Mouse (Mus musculus) limb, embryonic 14.5 days (tissue): ENCODE data around the gene Psmd10. TPM values are rescaled to one million over a fixed set of nuclear protein-coding genes. Genes with fewer than 3 reads are reported as not detected.
A peak's percentile ranks its signal among the peaks of the same experiment; 100 is the strongest.

ENCODE experiments used
- ATAC-seq: fragments of 200-750 bp; cut with Nextera tagmentation; 2 replicates; pipeline ENCODE4 v1.8.0; 2017; ENCODE audit warnings: low read depth, moderate number of reproducible peaks, moderate TSS enrichment; ENCODE audit not compliant: low FRiP score
- DNase-seq: peaks from one replicate; pipeline ENCODE4 v3.0.0-alpha.2; 2015; ENCODE audit warnings: low spot score
- H3K27ac ChIP-seq: fragments of 300-500 bp; sonication (generic); replicated peaks from 2 replicates; pipeline ENCODE4 v1.5.1; 2014; ENCODE audit warnings: low read depth, mild to moderate bottlenecking, low read length, moderate library complexity, mixed read lengths
- H3K27me3 ChIP-seq: fragments of 300-500 bp; sonication (generic); 2 replicates; pipeline ENCODE4 v1.6.1; 2014; ENCODE audit warnings: low read length, mixed read lengths; ENCODE audit not compliant: control insufficient read depth, insufficient read depth
- H3K36me3 ChIP-seq: fragments of 300-500 bp; sonication (generic); 2 replicates; pipeline ENCODE4 v1.6.1; 2014; ENCODE audit warnings: mild to moderate bottlenecking, low read length, moderate library complexity, mixed read lengths; ENCODE audit not compliant: control insufficient read depth, insufficient read depth
- H3K4me1 ChIP-seq: fragments of 300-500 bp; sonication (generic); 2 replicates; pipeline ENCODE4 v1.6.1; 2014; ENCODE audit warnings: antibody characterized with exemption, low read length, mixed read lengths; ENCODE audit not compliant: control insufficient read depth, insufficient read depth
- H3K4me2 ChIP-seq: fragments of 300-500 bp; sonication (generic); replicated peaks from 2 replicates; pipeline ENCODE4 v1.6.1; 2014; ENCODE audit warnings: low read depth, mild to moderate bottlenecking, low read length, moderate library complexity; ENCODE audit not compliant: severe bottlenecking
- H3K4me3 ChIP-seq: fragments of 300-500 bp; sonication (generic); replicated peaks from 2 replicates; pipeline ENCODE4 v1.5.1; 2014; ENCODE audit warnings: low read length
- H3K9ac ChIP-seq: fragments of 300-500 bp; sonication (generic); 2 replicates; pipeline ENCODE4 v1.6.1; 2014; ENCODE audit warnings: mild to moderate bottlenecking, low read depth, low read length, moderate library complexity; ENCODE audit not compliant: severe bottlenecking
- H3K9me3 ChIP-seq: fragments of 300-500 bp; sonication (generic); 2 replicates; pipeline ENCODE4 v1.6.1; 2016; ENCODE audit warnings: low read length; ENCODE audit not compliant: control insufficient read depth
- POLR2A ChIP-seq: fragments of 200-500 bp; IDR thresholded peaks from 2 replicates; pipeline ENCODE4 v1.8.0; 2012; ENCODE audit warnings: inconsistent platforms, mild to moderate bottlenecking, moderate library complexity, borderline replicate concordance; ENCODE audit not compliant: insufficient read depth, insufficient read length; ENCODE audit errors: extremely low read depth
- WGBS: fragments of 180-500 bp; shearing (Covaris S2); extraction: QIAGEN DNeasy Blood & Tissue Kit; methylation state at CpG from one replicate; pipeline ENCODE4 v1.1.7; 2014; 5-methylcytosine and 5-hydroxymethylcytosine counted together
- polyA plus RNA-seq, 2 experiments: library from polyadenylated mRNA; depleted of rRNA in 1 of 2; stranded (reverse) in 1 of 2; unstranded in 1 of 2; fragments of >200 nt; fragmentation: Nextera tagmentation in 1 of 2; extraction: Ambion mirVana in 1 of 2; gene quantifications; 2 replicates each; pipeline versions ENCODE4 v1.2.1 to v1.2.3; 2012 to 2014

Gene Psmd10
- polyA plus RNA-seq, 2 experiments, result 19.0 to 43.9 TPM

- Histone ChIP-seq H3K36me3 (no peaks in the 10 kb centered on the region), H3K9me3 (no peaks in the 10 kb centered on the region), H3K4me2 (no peak overlapping the region), H3K27ac (no peak overlapping the region), H3K4me1 (no peaks in the 10 kb centered on the region; the same call in 1 of the 2 replicates), H3K4me3 (no peak overlapping the region), H3K27me3 (no peaks in the 10 kb centered on the region), H3K9ac (no peak overlapping the region)
- DNase-seq (no peak), ATAC-seq (no peak)
- 58% methylated on average over 6 of the region's 6 CpGs for WGBS
- no peak for TF ChIP-seq POLR2A
Observed at GRCm38 (mm10) chrX:140984795-140985194, 28.3 kb upstream of the Psmd10 start.

- 59% methylated on average over 6 of the region's 6 CpGs for WGBS
- ATAC-seq (no peak), DNase-seq (no peak)
- no peak for TF ChIP-seq POLR2A
- Histone ChIP-seq H3K4me1 (peaks cover 2% of the 10 kb centered on the region; the same call in 1 of the 2 replicates), H3K27me3 (no peaks in the 10 kb centered on the region), H3K27ac (no peak overlapping the region), H3K9ac (no peak overlapping the region), H3K9me3 (no peaks in the 10 kb centered on the region), H3K4me3 (no peak overlapping the region), H3K36me3 (no peaks in the 10 kb centered on the region), H3K4me2 (no peak overlapping the region)
Observed at GRCm38 (mm10) chrX:140983206-140983960, 26.9 kb upstream of the Psmd10 start.

- DNase-seq (no peak), ATAC-seq (no peak)
- Histone ChIP-seq H3K27me3 (no peaks in the 10 kb centered on the region), H3K4me1 (peaks cover 2% of the 10 kb centered on the region; the same call in 1 of the 2 replicates), H3K36me3 (no peaks in the 10 kb centered on the region), H3K4me2 (no peak overlapping the region), H3K27ac (peak overlapping the region; percentile 43; the same call in 1 of the 2 replicates), H3K4me3 (no peak overlapping the region), H3K9ac (no peak overlapping the region), H3K9me3 (no peaks in the 10 kb centered on the region)
- TF ChIP-seq POLR2A, result no peak
- WGBS, result 51% methylated on average over 4 of the region's 4 CpGs
Observed at GRCm38 (mm10) chrX:140980163-140980562, 23.6 kb upstream of the Psmd10 start.

GRCm38 (mm10) chrX:140979546-140979945, 23.0 kb upstream of the Psmd10 start:
- Histone ChIP-seq H3K27me3 (no peaks in the 10 kb centered on the region), H3K4me2 (no peak overlapping the region), H3K4me1 (peaks cover 2% of the 10 kb centered on the region; the same call in 1 of the 2 replicates), H3K36me3 (no peaks in the 10 kb centered on the region), H3K9ac (no peak overlapping the region), H3K9me3 (no peaks in the 10 kb centered on the region), H3K27ac (no peak overlapping the region), H3K4me3 (no peak overlapping the region)
- DNase-seq (peak; percentile 55), ATAC-seq (peak; percentile 80; the same call in 1 of the 2 replicates)
- 53% methylated on average over 2 of the region's 2 CpGs for WGBS
- TF ChIP-seq POLR2A, result no peak

- Histone ChIP-seq H3K4me3 (no peak overlapping the region), H3K4me1 (peaks cover 2% of the 10 kb centered on the region; the same call in 1 of the 2 replicates), H3K27me3 (no peaks in the 10 kb centered on the region), H3K9me3 (no peaks in the 10 kb centered on the region), H3K4me2 (no peak overlapping the region), H3K27ac (no peak overlapping the region), H3K36me3 (no peaks in the 10 kb centered on the region), H3K9ac (no peak overlapping the region)
- 94% methylated on average over 1 of the region's 1 CpGs for WGBS
- ATAC-seq (no peak), DNase-seq (no peak)
- TF ChIP-seq POLR2A, result no peak
Observed at GRCm38 (mm10) chrX:140978943-140979342, 22.4 kb upstream of the Psmd10 start.
